Mouse (Mus musculus) forebrain, embryonic 11.5 days (tissue): ENCODE measurements around the gene Xrra1. TPM values are rescaled to one million over a fixed set of nuclear protein-coding genes. Genes with fewer than 3 reads are reported as not detected.
A peak's percentile ranks its signal among the peaks of the same experiment; 100 is the strongest.
"Not testable (repeated sequence)": the region's sequence is repeated elsewhere in the genome, so short reads cannot be mapped to it uniquely, and the experiment has no call there.

Source experiments
- ATAC-seq: fragments of 200-750 bp; cut with Nextera tagmentation; replicated peaks from 2 replicates; pipeline ENCODE4 v1.8.0; 2017; ENCODE audit warnings: moderate TSS enrichment; ENCODE audit not compliant: low FRiP score
- DNase-seq: peaks from one replicate; pipeline ENCODE4 v3.0.0-alpha.2; 2017; ENCODE audit warnings: low spot score
- H3K27ac ChIP-seq: fragments of 300-500 bp; sonication (generic); 2 replicates; pipeline ENCODE4 v1.5.1; 2014; ENCODE audit warnings: low read depth, low read length
- H3K27me3 ChIP-seq: fragments of 300-500 bp; sonication (generic); 2 replicates; pipeline ENCODE4 v1.6.1; 2014; ENCODE audit warnings: mild to moderate bottlenecking, low read length, mixed read lengths; ENCODE audit not compliant: control insufficient read depth, insufficient read depth
- H3K36me3 ChIP-seq: fragments of 300-500 bp; sonication (generic); 2 replicates; pipeline ENCODE4 v1.6.1; 2014; ENCODE audit warnings: mild to moderate bottlenecking, low read length, moderate library complexity, mixed read lengths; ENCODE audit not compliant: control insufficient read depth, insufficient read depth
- H3K4me1 ChIP-seq: fragments of 300-500 bp; sonication (generic); replicated peaks from 2 replicates; pipeline ENCODE4 v1.6.1; 2014; ENCODE audit warnings: low read length, mixed read lengths; ENCODE audit not compliant: control insufficient read depth, insufficient read depth
- H3K4me2 ChIP-seq: fragments of 300-500 bp; sonication (generic); 2 replicates; pipeline ENCODE4 v1.6.1; 2014; ENCODE audit warnings: low read depth, mild to moderate bottlenecking, low read length, moderate library complexity, mixed read lengths; ENCODE audit not compliant: severe bottlenecking
- H3K4me3 ChIP-seq: fragments of 300-500 bp; sonication (generic); 2 replicates; pipeline ENCODE4 v1.5.1; 2014; ENCODE audit warnings: low read depth, low read length
- H3K9ac ChIP-seq: fragments of 300-500 bp; sonication (generic); 2 replicates; pipeline ENCODE4 v1.6.1; 2014; ENCODE audit warnings: low read length
- H3K9me3 ChIP-seq: fragments of 300-500 bp; sonication (generic); 2 replicates; pipeline ENCODE4 v1.6.1; 2016; ENCODE audit warnings: low read length, mixed read lengths; ENCODE audit not compliant: control insufficient read depth
- WGBS: fragments of 180-500 bp; shearing (Covaris S2); extraction: QIAGEN DNeasy Blood & Tissue Kit; methylation state at CpG from one replicate; pipeline ENCODE4 v1.1.7; 2014; 5-methylcytosine and 5-hydroxymethylcytosine counted together
- polyA plus RNA-seq: library from polyadenylated mRNA; unstranded; fragments of >200 nt; fragmentation: Nextera tagmentation; extraction: Ambion mirVana; gene quantifications from 2 replicates; pipeline ENCODE4 v1.2.1, GENCODE M21; 2014

Gene Xrra1
- 0.56 and 0.61 TPM in 2 replicates for polyA plus RNA-seq

DNA sequence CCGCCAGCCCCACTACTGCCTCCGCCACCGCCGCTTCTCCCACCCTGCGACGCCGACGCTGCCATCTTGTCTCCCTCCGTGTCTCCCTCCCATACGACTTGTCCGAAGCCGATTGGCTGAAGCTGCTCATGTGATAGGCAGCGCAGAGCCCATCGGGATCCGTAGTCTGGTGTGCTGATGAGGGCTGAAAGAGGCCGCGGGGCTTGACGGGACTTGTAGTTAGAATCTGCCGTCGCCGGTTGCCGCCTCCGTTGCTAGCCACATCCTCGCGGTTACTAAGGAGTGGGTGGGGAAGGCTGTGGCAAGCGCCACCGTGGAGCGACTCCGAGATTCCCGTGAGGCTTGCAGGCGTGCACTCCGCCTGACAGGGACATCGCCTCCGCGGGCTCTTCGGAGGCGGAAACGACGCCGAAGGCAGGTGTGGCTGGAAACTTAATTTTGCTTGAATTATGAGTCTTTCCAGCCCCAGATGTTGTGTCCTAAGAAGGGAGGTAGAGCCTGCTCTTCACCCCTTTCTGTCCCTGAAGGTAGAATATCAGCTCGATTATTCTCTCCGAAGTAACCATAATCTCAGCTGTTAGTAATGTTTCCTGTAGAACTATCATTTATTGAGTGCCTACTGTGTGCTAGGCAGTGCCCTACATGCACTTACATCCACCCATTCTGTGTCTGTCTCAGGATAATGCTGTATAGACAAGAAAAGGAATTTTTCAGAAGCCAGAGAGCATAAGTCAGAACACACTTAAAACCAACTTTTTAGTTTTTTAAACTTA lies at the start of gene Xrra1:
Gene Xrra1 (plus strand): TSS at position 304 of the 773 bp plus-strand sequence.
- WGBS: under 1% methylated on average over 41 of the region's 42 CpGs
- Histone ChIP-seq H3K9me3 (no peaks in the 10 kb centered on the region), H3K27me3 (no peaks in the 10 kb centered on the region), H3K4me1 (peaks cover 10% of the 10 kb centered on the region; the same call in 1 of the 2 replicates), H3K4me3 (peak within 1 kb of the TSS; percentile 70), H3K9ac (peak within 1 kb of the TSS; percentile 82), H3K4me2 (peak within 1 kb of the TSS; percentile 70), H3K27ac (no peak within 1 kb of the TSS), H3K36me3 (no peaks in the 10 kb centered on the region)
- peak; percentile 98 for DNase-seq
- peak; percentile 98 for ATAC-seq

DNA sequence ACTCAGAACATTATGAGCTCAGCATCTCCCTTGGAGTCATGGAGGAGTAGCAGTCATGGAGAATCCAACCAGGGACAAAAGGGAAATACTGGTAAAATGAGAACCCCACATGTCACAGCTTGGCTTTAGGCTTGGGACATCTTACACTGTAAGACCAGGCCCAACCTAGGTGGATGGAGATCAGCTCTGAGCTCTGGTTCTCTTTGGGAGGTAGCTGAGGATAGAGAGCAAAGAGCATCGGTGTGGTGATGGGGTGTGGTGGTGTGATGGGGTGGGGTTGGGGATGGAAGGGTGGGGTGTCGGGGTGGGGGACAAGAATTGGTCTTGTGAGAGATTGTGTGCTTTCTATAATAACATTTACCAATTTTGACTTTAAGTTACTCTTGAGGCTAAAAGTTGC lies 48.1 kb upstream of the Xrra1 start:
- 97% methylated on average over 2 of the region's 2 CpGs for WGBS
- no peaks in the 10 kb centered on the region for H3K9me3 ChIP-seq
- H3K27me3 ChIP-seq: no peaks in the 10 kb centered on the region
- no peaks in the 10 kb centered on the region for H3K36me3 ChIP-seq
- H3K27ac ChIP-seq: no peak overlapping the region
- DNase-seq (no peak), ATAC-seq (no peak)
- no peaks in the 10 kb centered on the region for H3K4me1 ChIP-seq
- H3K4me3 ChIP-seq: no peak overlapping the region
- no peak overlapping the region for H3K9ac ChIP-seq
- H3K4me2 ChIP-seq: no peak overlapping the region

DNA sequence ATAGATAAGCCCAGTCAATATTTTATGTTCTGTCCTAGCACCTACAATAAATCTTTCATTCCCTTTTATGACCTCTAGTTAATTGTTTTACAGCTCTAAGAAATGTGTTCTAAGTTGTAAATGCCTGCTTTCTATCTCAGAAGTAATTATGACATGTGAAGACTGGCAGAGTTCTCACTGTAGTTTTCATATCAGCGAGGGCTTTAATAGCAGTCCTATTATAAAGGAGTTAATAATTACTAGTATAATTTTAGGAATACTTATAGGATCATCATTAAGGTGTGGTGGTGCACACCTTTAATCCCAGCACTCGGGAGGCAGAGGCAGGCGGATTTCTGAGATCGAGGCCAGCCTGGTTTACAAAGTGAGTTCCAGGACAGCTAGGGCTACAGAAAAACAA lies 47.3 kb upstream of the Xrra1 start:
- WGBS: 90% methylated on average over 4 of the region's 4 CpGs
- no peaks in the 10 kb centered on the region for H3K4me1 ChIP-seq
- no peak for ATAC-seq
- H3K27me3 ChIP-seq: no peaks in the 10 kb centered on the region
- no peak overlapping the region for H3K27ac ChIP-seq
- no peak overlapping the region for H3K9ac ChIP-seq
- no peak for DNase-seq
- H3K9me3 ChIP-seq: no peaks in the 10 kb centered on the region
- no peaks in the 10 kb centered on the region for H3K36me3 ChIP-seq
- no peak overlapping the region for H3K4me2 ChIP-seq
- no peak overlapping the region for H3K4me3 ChIP-seq

DNA sequence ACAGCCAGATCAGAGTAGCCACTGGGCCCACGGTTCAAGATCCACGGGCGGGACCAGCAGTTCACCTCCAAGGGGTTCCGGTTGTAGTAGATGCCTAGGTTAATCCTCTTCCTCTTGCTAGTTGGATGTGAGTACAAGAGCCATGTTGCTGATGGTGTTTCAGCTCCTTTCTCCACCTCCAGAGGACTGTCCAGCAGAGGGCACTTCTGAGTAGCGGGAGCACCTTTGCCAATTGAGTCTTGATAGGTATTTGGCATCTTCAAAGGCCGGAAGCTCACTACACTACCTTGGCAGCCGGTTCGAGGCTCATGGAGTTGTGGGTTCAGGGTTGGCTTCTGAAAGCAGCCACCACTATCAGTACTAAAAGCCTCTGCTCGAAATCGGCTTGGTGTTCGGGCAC lies 45.5 kb upstream of the Xrra1 start:
- no peaks in the 10 kb centered on the region for H3K36me3 ChIP-seq
- no peak overlapping the region for H3K9ac ChIP-seq
- no peak overlapping the region for H3K4me3 ChIP-seq
- no peaks in the 10 kb centered on the region for H3K9me3 ChIP-seq
- no peak overlapping the region for H3K27ac ChIP-seq
- ATAC-seq: no peak
- H3K27me3 ChIP-seq: no peaks in the 10 kb centered on the region
- H3K4me1 ChIP-seq: no peaks in the 10 kb centered on the region
- 90% methylated on average over 11 of the region's 11 CpGs for WGBS
- H3K4me2 ChIP-seq: no peak overlapping the region
- no peak for DNase-seq

DNA sequence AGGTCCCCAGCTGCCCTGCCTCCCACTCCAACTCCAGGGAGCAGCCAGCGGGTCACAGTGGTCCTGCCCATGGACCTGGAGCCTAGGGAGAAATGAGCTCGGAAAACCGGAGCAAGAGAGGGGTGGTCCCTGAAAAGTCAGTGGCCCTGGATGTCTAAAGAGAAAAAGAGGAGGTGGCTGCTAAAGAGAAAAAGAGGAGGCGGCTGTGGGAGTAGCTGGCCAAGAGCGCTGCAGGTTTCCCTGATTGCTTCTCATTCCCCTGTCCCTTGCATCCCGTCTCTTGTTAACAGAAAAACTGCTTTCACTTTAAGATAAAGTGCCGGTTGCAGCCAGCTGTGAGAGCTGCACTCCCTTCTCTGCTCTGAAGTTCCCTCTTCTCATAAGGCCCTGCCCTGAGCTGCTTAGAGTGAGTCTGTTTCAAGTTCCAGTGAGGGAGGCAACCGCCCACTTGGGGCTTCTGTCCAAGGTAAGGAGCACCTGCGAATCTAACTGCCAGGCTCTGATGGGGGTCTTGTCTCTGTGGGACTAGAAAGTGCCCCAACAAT lies 40.7 kb upstream of the Xrra1 start:
- WGBS: 21% methylated on average over 9 of the region's 9 CpGs
- H3K4me3 ChIP-seq, H3K9ac ChIP-seq, H3K27me3 ChIP-seq, H3K9me3 ChIP-seq, H3K4me1 ChIP-seq, H3K4me2 ChIP-seq, H3K27ac ChIP-seq, DNase-seq, H3K36me3 ChIP-seq, ATAC-seq: not testable (repeated sequence)

DNA sequence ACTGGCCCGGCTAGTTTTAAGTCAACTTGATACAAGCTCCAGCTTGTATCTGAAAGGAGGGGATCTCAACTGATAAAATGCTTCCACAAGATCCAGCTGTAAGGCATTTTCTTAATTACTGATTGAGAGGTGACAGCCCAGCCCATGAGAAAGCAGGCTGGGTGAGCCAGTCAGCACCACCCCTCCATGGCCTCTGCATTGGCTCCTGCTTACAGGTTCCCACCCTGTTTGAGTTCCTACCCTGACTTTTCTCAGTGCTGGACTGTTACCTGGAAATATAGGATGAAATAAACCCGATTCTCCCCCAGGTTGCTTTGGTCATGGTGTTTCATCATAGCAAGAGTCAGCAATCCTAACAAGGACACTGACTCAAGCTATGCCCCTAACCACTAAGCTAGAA lies 37.0 kb upstream of the Xrra1 start:
- no peak overlapping the region for H3K9ac ChIP-seq
- no peak overlapping the region for H3K27ac ChIP-seq
- no peak overlapping the region for H3K4me3 ChIP-seq
- DNase-seq: no peak
- H3K36me3 ChIP-seq: no peaks in the 10 kb centered on the region
- no peaks in the 10 kb centered on the region for H3K27me3 ChIP-seq
- no peaks in the 10 kb centered on the region for H3K4me1 ChIP-seq
- no peak for ATAC-seq
- H3K4me2 ChIP-seq: no peak overlapping the region
- no peaks in the 10 kb centered on the region for H3K9me3 ChIP-seq
- 90% methylated on average over 2 of the region's 2 CpGs for WGBS

DNA sequence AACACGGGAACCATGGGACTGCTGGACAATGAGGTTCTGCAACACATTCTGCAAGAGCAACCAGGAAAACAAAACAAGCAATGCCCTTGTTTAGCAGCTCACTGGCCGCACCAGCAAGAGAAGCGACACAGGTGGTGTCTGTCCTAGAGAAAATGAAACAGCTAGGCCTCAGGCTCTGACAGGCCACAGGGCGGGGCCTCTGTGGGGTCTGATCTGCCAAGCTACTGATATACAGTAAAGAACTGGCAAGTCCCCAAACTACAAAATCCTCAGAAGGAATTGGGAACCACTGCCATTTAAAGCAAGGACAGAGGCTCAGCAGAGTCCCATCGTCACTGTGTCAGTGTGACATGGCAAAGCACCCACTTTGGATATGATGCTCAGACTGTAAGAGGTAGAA lies 36.5 kb upstream of the Xrra1 start:
- DNase-seq (no peak), ATAC-seq (no peak)
- no peaks in the 10 kb centered on the region for H3K36me3 ChIP-seq
- H3K4me3 ChIP-seq: no peak overlapping the region
- 85% methylated on average over 5 of the region's 5 CpGs for WGBS
- no peaks in the 10 kb centered on the region for H3K9me3 ChIP-seq
- no peak overlapping the region for H3K4me2 ChIP-seq
- no peaks in the 10 kb centered on the region for H3K4me1 ChIP-seq
- no peak overlapping the region for H3K27ac ChIP-seq
- no peaks in the 10 kb centered on the region for H3K27me3 ChIP-seq
- no peak overlapping the region for H3K9ac ChIP-seq

DNA sequence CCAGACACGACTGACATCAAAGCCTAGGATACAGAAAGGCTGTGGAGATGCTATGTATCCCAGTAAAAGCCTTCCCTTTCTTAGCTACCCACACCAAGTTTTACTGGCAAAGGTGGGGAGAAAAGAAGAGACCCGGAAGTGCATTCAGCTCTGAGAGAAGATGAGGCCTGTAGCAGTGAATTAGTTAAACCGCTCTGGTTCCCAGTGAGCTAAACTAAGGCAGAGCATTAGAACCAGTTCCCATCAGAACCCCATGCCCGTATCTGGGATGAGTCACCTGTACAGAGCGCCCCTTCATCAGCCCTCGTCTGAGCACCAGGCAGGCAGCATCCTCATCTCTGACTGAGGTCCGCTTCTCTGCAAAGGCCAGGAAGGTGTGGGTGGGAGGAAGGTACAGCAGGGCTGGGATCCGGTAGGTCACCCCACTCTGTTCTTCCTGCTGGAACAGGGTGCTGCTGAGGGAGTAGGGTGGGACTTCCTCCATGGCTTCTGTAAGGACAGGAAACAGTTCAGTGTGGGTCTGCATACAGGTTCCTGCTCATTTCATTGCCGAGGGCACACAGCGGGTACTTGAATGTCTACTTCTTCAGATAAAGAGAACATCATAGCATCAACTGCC lies 35.8 kb upstream of the Xrra1 start:
- Histone ChIP-seq H3K4me1 (no peaks in the 10 kb centered on the region), H3K9me3 (no peaks in the 10 kb centered on the region), H3K27me3 (no peaks in the 10 kb centered on the region), H3K4me3 (no peak overlapping the region), H3K4me2 (no peak overlapping the region), H3K36me3 (no peaks in the 10 kb centered on the region), H3K9ac (no peak overlapping the region), H3K27ac (no peak overlapping the region)
- 84% methylated on average over 10 of the region's 10 CpGs for WGBS
- DNase-seq (no peak), ATAC-seq (no peak)
